Mouse (Mus musculus) brain, embryonic 14.5 days (tissue): ENCODE measurements at regions not wholly inside any gene's neighbourhood (a gene's known extent, or its start where the extent isn't known, plus 50 kb on each side); places are given as distances from the start of the nearest gene placed in this dataset.

Source experiments
- CTCF ChIP-seq: fragments of 200-500 bp; IDR thresholded peaks from 2 replicates; pipeline ENCODE4 v1.5.1; 2012; ENCODE audit warnings: inconsistent platforms, mild to moderate bottlenecking, moderate library complexity, borderline replicate concordance; ENCODE audit not compliant: insufficient read depth, insufficient read length; ENCODE audit errors: extremely low read depth
- POLR2A ChIP-seq: fragments of 200-500 bp; IDR thresholded peaks from 2 replicates; pipeline ENCODE4 v1.6.1; 2012; ENCODE audit warnings: mild to moderate bottlenecking, inconsistent platforms, borderline replicate concordance; ENCODE audit not compliant: poor library complexity, insufficient read depth, insufficient read length, severe bottlenecking; ENCODE audit errors: extremely low read depth

- TF ChIP-seq POLR2A (no peak), CTCF (no peak)
These were observed 405.9 kb downstream of the Gm11232 start for GRCm38 (mm10) chr4:71351880-71352279.
